Mouse (Mus musculus) stomach, embryonic 16.5 days (tissue): Measurements from ENCODE around the gene Rin3. TPM values are rescaled to one million over a fixed set of nuclear protein-coding genes. Genes with fewer than 3 reads are reported as not detected.

Experiments
- ATAC-seq: fragments of 200-750 bp; cut with Nextera tagmentation; 2 replicates; pipeline ENCODE4 v1.8.0; 2017; ENCODE audit warnings: moderate number of reproducible peaks, moderate TSS enrichment; ENCODE audit not compliant: insufficient read depth, low FRiP score
- H3K27ac ChIP-seq: fragments of 300-500 bp; sonication (generic); 2 replicates; pipeline ENCODE4 v1.5.1; 2014; ENCODE audit warnings: low read length
- H3K27me3 ChIP-seq: fragments of 300-500 bp; sonication (generic); 2 replicates; pipeline ENCODE4 v1.6.1; 2014; ENCODE audit warnings: low read length, control low read depth, mixed read lengths; ENCODE audit not compliant: control insufficient read depth, insufficient read depth
- H3K36me3 ChIP-seq: fragments of 300-500 bp; sonication (generic); 2 replicates; pipeline ENCODE4 v1.6.1; 2014; ENCODE audit warnings: low read length; ENCODE audit not compliant: control insufficient read depth, insufficient read depth
- H3K4me1 ChIP-seq: fragments of 300-500 bp; sonication (generic); 2 replicates; pipeline ENCODE4 v1.6.1; 2014; ENCODE audit warnings: low read length, control low read depth, mixed read lengths; ENCODE audit not compliant: control insufficient read depth, insufficient read depth
- H3K4me2 ChIP-seq: fragments of 300-500 bp; sonication (generic); 2 replicates; pipeline ENCODE4 v1.6.1; 2014; ENCODE audit warnings: low read depth, low read length, mixed read lengths
- H3K4me3 ChIP-seq: fragments of 300-500 bp; sonication (generic); replicated peaks from 2 replicates; pipeline ENCODE4 v1.5.1; 2014; ENCODE audit warnings: mild to moderate bottlenecking, low read length
- H3K9ac ChIP-seq: fragments of 300-500 bp; sonication (generic); 2 replicates; pipeline ENCODE4 v1.6.1; 2014; ENCODE audit warnings: low read length
- H3K9me3 ChIP-seq: fragments of 300-500 bp; sonication (generic); replicated peaks from 2 replicates; pipeline ENCODE4 v1.6.1; 2016; ENCODE audit warnings: low read length, control low read depth; ENCODE audit not compliant: control insufficient read depth
- WGBS: fragments of 180-500 bp; shearing (Covaris S2); extraction: QIAGEN DNeasy Blood & Tissue Kit; methylation state at CpG from one replicate; pipeline ENCODE4 v1.1.7; 2014; 5-methylcytosine and 5-hydroxymethylcytosine counted together
- polyA plus RNA-seq: library from polyadenylated mRNA; unstranded; fragments of >200 nt; fragmentation: Nextera tagmentation; extraction: Ambion mirVana; gene quantifications from 2 replicates; pipeline ENCODE4 v1.2.1, GENCODE M21; 2015

Rin3 gene
- polyA plus RNA-seq, 1 experiment from 2014 or later: 9.3 TPM

GRCm38 (mm10) chr12:102302831-102303351, 20.0 kb downstream of the Rin3 start:
- no peak overlapping the region for H3K4me3 ChIP-seq
- H3K4me2 ChIP-seq: no peak overlapping the region
- H3K9me3 ChIP-seq: no peaks in the 10 kb centered on the region
- no peak overlapping the region for H3K9ac ChIP-seq
- no peaks in the 10 kb centered on the region for H3K36me3 ChIP-seq
- peak overlapping the region; percentile 70 for H3K27ac ChIP-seq
- H3K4me1 ChIP-seq: peaks cover 50% of the 10 kb centered on the region
- 54% methylated on average over 4 of the region's 4 CpGs for WGBS
- no peaks in the 10 kb centered on the region for H3K27me3 ChIP-seq
- ATAC-seq: peak; percentile 76

GRCm38 (mm10) chr12:102303867-102304266, 21.0 kb downstream of the Rin3 start:
- Histone ChIP-seq H3K27me3 (no peaks in the 10 kb centered on the region), H3K4me1 (peaks cover 60% of the 10 kb centered on the region), H3K27ac (peak overlapping the region; percentile 70), H3K4me3 (no peak overlapping the region), H3K9ac (no peak overlapping the region), H3K9me3 (no peaks in the 10 kb centered on the region), H3K36me3 (no peaks in the 10 kb centered on the region), H3K4me2 (no peak overlapping the region)
- ATAC-seq: no peak
- 24% methylated on average over 7 of the region's 7 CpGs for WGBS

DNA sequence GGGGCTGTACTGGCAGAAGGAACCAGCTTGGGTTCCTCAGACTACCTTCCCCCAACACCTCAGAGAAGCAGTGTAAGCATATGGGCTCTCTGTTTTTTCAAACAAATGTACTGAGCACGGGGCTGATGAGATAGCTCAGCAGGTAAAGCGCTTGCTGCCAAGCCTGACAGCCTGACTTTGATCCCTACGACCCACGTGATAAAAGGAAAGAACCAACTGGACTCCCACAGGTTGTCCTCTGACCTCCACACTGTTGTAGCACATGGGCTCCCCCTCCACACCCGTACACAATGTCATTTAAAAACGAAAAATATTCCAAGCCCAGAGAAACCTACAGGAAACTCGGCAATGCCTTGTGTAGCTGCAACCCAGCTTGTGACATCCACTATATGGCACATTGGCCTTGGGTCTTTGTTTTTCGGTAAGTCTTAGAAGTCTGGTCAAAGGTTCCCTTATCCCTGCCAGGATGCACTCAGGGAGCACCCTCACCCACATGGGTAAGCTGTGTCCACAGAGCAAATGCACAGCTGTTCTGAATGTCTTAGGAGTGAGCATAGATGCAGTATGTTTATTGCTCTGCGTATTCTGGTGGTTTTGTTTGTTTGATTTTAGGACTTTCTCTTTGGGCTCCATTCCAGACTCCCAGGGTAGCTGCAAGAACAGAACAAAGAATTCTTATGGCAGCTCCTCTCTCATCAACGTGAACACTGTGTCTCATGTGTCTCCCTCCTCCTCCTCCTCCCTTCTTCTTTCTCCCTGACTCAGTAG, 22.4 kb downstream of the Rin3 start:
- H3K4me1 ChIP-seq: peaks cover 57% of the 10 kb centered on the region
- H3K4me3 ChIP-seq: no peak overlapping the region
- 43% methylated on average over 10 of the region's 10 CpGs for WGBS
- H3K9ac ChIP-seq: no peak overlapping the region
- no peak for ATAC-seq
- no peaks in the 10 kb centered on the region for H3K9me3 ChIP-seq
- H3K27me3 ChIP-seq: no peaks in the 10 kb centered on the region
- no peak overlapping the region for H3K4me2 ChIP-seq
- peak overlapping the region; percentile 35; the same call in 1 of the 2 replicates for H3K27ac ChIP-seq
- no peaks in the 10 kb centered on the region for H3K36me3 ChIP-seq

DNA sequence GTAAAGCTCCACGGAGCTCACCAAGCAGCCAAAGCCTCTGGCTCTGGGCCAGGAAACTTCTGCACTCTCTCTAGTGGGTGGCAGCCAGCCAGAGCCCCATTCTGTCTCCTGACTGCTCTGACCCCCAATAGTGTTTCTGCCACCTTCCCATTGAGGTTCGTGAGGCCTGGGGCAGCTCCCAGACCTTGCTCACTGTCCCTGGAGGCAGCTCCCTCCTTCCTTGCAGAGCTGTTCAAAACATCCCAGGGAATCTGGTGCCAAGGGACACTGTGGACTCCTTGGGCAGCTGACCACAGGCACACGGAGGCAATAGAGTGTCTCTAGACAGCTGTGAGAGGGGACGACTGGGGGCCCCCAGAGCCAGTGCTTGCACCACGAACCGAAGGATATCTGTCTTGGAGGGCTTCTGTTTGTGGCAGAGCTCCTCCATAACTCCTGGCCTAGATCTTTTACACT, 25.2 kb downstream of the Rin3 start:
- peak overlapping the region; percentile 35 for H3K9ac ChIP-seq

DNA sequence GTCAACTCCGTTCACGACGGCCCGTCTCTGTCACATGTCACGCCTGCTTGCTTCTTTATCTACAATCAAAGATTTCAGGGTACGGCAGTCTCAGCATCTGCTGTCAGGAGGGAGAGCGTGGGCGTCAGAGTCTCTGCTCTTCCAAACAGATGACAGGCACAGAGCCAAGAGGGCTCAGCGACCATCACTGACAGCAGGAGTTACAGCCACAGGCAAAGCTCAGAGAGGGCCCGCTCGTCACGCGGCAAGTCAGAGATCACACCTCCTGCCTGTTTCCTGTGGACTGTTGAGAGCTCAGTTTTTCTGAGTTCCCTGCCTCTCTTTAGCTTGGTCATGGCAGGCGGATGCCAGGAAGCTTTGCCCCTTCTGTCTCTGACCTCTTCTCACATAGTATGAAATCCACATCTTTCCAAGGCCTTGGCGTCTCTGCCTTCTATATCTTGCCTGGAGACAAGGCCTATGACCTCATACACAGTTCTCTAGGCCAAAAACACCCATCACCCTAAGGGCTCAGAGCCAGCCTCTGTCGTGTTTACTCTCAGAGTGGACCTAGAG, 25.7 kb downstream of the Rin3 start:
- Histone ChIP-seq H3K9ac (peak overlapping the region; percentile 35; the same call in 1 of the 2 replicates), H3K36me3 (no peaks in the 10 kb centered on the region), H3K27me3 (no peaks in the 10 kb centered on the region), H3K4me3 (no peak overlapping the region), H3K4me1 (peaks cover 39% of the 10 kb centered on the region), H3K27ac (peak overlapping the region; percentile 65), H3K9me3 (no peaks in the 10 kb centered on the region), H3K4me2 (no peak overlapping the region)
- peak; percentile 13; the same call in 1 of the 2 replicates for ATAC-seq
- whole genome bisulfite sequencing: 36% methylated on average over 16 of the region's 16 CpGs

More for the DNA sequence above, 25.2 kb downstream of the Rin3 start:
- H3K4me1 ChIP-seq: peaks cover 44% of the 10 kb centered on the region
- whole genome bisulfite sequencing: 37% methylated on average over 6 of the region's 6 CpGs
- H3K4me3 ChIP-seq: no peak overlapping the region
- no peaks in the 10 kb centered on the region for H3K36me3 ChIP-seq
- H3K27ac ChIP-seq: peak overlapping the region; percentile 65
- no peaks in the 10 kb centered on the region for H3K27me3 ChIP-seq
- H3K4me2 ChIP-seq: no peak overlapping the region
- no peaks in the 10 kb centered on the region for H3K9me3 ChIP-seq
- ATAC-seq: 0 out of 2 replicates have a peak, but pooled peaks have one; percentile 31

DNA sequence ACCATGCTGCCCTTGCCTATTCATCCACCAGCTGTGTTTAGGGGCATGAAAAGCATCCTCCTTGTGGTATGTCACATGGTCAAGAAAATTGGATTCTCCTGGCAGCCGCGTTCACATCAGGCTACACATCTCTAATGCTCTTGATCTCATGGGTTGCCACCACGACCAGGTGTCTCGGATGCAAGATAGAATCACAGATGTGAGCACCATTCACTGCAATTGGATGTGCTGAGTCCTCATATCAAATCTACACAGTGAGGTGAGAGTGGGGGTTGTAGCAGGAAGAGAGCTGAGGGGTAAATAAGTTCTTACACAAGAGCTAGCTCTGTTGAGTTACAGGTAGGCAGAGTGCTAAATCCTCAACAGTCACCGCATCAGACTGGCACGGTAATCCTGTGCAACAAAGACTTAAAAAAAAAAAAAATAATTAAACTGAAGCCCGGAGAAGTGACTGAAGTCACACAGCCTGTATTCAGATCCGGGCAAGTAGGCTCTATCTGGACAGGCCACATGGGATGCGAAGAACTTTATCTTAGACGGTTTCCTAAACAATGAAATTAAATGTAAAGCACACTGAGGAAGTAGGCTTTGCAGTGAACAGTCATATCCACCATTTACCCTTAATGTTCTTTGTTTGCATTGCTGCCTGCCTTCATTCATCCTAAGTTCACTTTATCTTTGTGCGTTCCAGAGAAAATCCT, 26.4 kb downstream of the Rin3 start:
- Histone ChIP-seq H3K4me2 (no peak overlapping the region), H3K36me3 (no peaks in the 10 kb centered on the region), H3K4me3 (no peak overlapping the region), H3K9ac (no peak overlapping the region), H3K4me1 (peaks cover 32% of the 10 kb centered on the region), H3K27ac (no peak overlapping the region), H3K27me3 (no peaks in the 10 kb centered on the region), H3K9me3 (no peaks in the 10 kb centered on the region)
- no peak for ATAC-seq
- WGBS: 82% methylated on average over 11 of the region's 11 CpGs

DNA sequence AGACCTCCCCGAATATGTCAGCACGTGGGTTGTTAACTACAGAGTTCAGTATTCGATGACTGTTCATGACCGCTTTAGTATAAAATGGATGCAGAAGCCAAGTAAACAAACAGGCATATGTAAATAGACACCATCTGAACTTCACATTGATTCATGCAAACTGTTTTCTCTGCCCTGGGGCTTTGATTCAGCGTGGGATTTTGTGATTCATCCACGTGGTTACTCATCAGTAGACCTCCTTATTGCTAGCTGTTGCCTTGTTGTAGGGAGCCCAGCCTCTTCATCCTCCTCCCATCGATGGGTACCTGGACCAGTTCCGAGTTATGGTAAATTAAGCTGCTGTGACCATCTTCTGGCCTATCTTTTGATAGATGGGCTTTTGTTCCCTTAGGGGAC, 26.9 kb downstream of the Rin3 start:
- H3K4me3 ChIP-seq: no peak overlapping the region
- no peaks in the 10 kb centered on the region for H3K9me3 ChIP-seq
- H3K27me3 ChIP-seq: no peaks in the 10 kb centered on the region
- H3K4me2 ChIP-seq: no peak overlapping the region
- ATAC-seq: no peak
- H3K27ac ChIP-seq: no peak overlapping the region
- no peak overlapping the region for H3K9ac ChIP-seq
- H3K4me1 ChIP-seq: peaks cover 26% of the 10 kb centered on the region
- 79% methylated on average over 8 of the region's 8 CpGs for WGBS
- no peaks in the 10 kb centered on the region for H3K36me3 ChIP-seq

- Histone ChIP-seq H3K27ac (no peak overlapping the region), H3K9ac (no peak overlapping the region), H3K4me3 (no peak overlapping the region), H3K4me1 (peaks cover 22% of the 10 kb centered on the region), H3K4me2 (no peak overlapping the region), H3K36me3 (0 out of 2 replicates have a peak, but pooled peaks cover under 1% of the 10 kb centered on the region), H3K9me3 (no peaks in the 10 kb centered on the region), H3K27me3 (no peaks in the 10 kb centered on the region)
- WGBS: 93% methylated on average over 3 of the region's 3 CpGs
- ATAC-seq: no peak
These were observed 27.4 kb downstream of the Rin3 start for GRCm38 (mm10) chr12:102310261-102310660.

DNA sequence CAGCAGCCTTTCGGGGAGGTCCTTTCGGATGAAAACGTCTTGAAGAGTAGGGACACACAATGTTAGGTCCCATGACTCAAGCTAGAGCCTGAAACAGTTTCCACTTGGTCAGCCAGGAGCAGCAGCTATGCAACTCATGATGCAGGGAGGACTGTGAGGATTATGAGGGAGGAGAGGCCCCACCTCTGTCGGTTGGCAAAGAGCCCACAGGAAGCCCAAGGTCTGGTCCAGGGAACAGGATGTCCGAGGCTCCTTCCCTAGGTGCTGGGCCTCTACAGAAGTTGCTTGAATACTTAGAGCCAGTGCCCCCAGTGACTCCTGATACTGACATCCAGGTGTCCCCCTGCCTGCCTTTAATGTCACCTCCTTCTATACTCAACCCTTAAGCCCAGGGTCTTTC, 28.6 kb downstream of the Rin3 start:
- WGBS: 89% methylated on average over 5 of the region's 5 CpGs
- H3K4me1 ChIP-seq: peaks cover 18% of the 10 kb centered on the region
- H3K4me2 ChIP-seq: no peak overlapping the region
- no peak overlapping the region for H3K4me3 ChIP-seq
- no peak for ATAC-seq
- H3K9me3 ChIP-seq: no peaks in the 10 kb centered on the region
- H3K36me3 ChIP-seq: 0 out of 2 replicates have a peak, but pooled peaks cover 2% of the 10 kb centered on the region
- H3K9ac ChIP-seq: no peak overlapping the region
- no peaks in the 10 kb centered on the region for H3K27me3 ChIP-seq
- no peak overlapping the region for H3K27ac ChIP-seq
